In the genomic region with DNA sequence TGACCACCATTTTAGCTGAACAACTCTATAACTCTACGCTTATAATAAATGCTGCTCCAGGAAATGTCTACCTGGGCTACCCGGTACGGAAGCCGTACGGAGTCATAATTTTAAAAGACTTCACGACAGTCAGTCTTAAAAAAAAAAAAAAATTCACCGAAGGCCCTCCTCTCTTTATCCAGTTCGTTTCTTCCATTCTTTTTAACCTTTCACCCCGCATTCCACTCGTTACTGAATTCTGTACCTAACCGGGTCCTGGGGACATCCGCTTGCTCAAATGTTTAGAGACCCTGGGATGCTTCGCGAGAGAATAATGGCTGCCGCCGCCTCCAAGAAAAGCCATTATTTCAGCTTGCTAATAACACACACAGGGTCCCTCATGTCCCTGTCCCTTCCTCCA, we compare ENCODE assay signal across 8 mouse cellular contexts. TPM values are rescaled to one million over a fixed set of nuclear protein-coding genes. Genes with fewer than 3 reads are reported as not detected.
DNase-seq lines count a peak whose midpoint lies in the region; ATAC-seq and TF ChIP-seq lines count a peak whose summit lies in the region.

No protein-coding gene starts in this region.

- no peaks in the 10 kb centered on the region for H3K27me3 ChIP-seq in heart, embryonic 15.5 days
- H3K27me3 ChIP-seq in midbrain, embryonic 10.5 days (ENCODE audit: low read depth, poor library complexity, severe bottlenecking) = no peaks in the 10 kb centered on the region
- no peaks in the 10 kb centered on the region for H3K27me3 ChIP-seq in testis, adult 2 months (ENCODE audit: control insufficient read depth, insufficient read depth, low read length)

- H3K27ac ChIP-seq in gastrocnemius, adult 2 months = peak overlapping the region; percentile 86
- peak overlapping the region; percentile 84 for H3K27ac ChIP-seq in heart, embryonic 15.5 days
- H3K27ac ChIP-seq in midbrain, embryonic 10.5 days (replicated peaks) = peak overlapping the region; percentile 82
- H3K27ac ChIP-seq in testis, adult 2 months (ENCODE audit: control insufficient read depth, insufficient read depth, low read depth, low read length) = peak overlapping the region; percentile 89

- H3K9ac ChIP-seq in heart, embryonic 15.5 days = peak overlapping the region; percentile 52

- no peaks in the 10 kb centered on the region for H3K36me3 ChIP-seq in heart, embryonic 15.5 days
- H3K36me3 ChIP-seq in midbrain, embryonic 10.5 days = no peaks in the 10 kb centered on the region
- no peaks in the 10 kb centered on the region for H3K36me3 ChIP-seq in testis, adult 2 months (ENCODE audit: control insufficient read depth, insufficient read depth, low read length)

- H3K4me3 ChIP-seq in gastrocnemius, adult 2 months = peak overlapping the region; percentile 73
- peak overlapping the region; percentile 69 for H3K4me3 ChIP-seq in heart, embryonic 15.5 days
- peak overlapping the region; percentile 63 for H3K4me3 ChIP-seq in midbrain, embryonic 10.5 days
- peak overlapping the region; percentile 97 for H3K4me3 ChIP-seq in testis, adult 2 months (ENCODE audit: control insufficient read depth, low read depth, low read length)

- no peak for TF ChIP-seq POLR2A in testis, adult 2 months (IDR thresholded peaks at IDR 0.05; ENCODE audit: control insufficient read depth, low read depth, low read length)

- DNase-seq in gastrocnemius, adult 2 months = no peak
- no peak for DNase-seq in gastrocnemius, postnatal 4 days (ENCODE audit: low spot score in 2 of 2)
- peak; percentile 76 for DNase-seq in CD4-positive helper T cell, adult 2 months (ENCODE audit: low read depth, low spot score)
- DNase-seq in cerebellum, adult 9-10 months = peak; percentile 51
- peak; percentile 8 to 43 for DNase-seq in left cerebral cortex, adult 8-10 months (ENCODE audit: low spot score in 2 of 2)
- no peak for DNase-seq in midbrain, embryonic 10.5 days (ENCODE audit: low spot score)

- 16% methylated on average over 16 of the region's 16 CpGs for WGBS in heart, embryonic 15.5 days
- 24% methylated on average over 16 of the region's 16 CpGs for WGBS in midbrain, embryonic 10.5 days

- intact Hi-C loops in gastrocnemius, adult 2 months (cut with DNase I) = loop anchor here (10.0 kb wide), 1 partner anchor 269 kb away; a partner anchor contains a TSS

- no peak for TF ChIP-seq CTCF in gastrocnemius, adult 2 months (IDR thresholded peaks at IDR 0.05)
- TF ChIP-seq CTCF in testis, adult 2 months (IDR thresholded peaks at IDR 0.05; ENCODE audit: control insufficient read depth, insufficient read depth, insufficient replicate concordance, low read depth, low read length) = no peak

- no peak for ATAC-seq in heart, embryonic 15.5 days (replicated peaks; ENCODE audit: insufficient number of reproducible peaks, insufficient read depth, low FRiP score, low read depth)

- no peaks in the 10 kb centered on the region for H3K9me3 ChIP-seq in heart, embryonic 15.5 days (replicated peaks)
- H3K9me3 ChIP-seq in midbrain, embryonic 10.5 days (replicated peaks) = no peaks in the 10 kb centered on the region

- H3K4me2 ChIP-seq in heart, embryonic 15.5 days = peak overlapping the region; percentile 53

- no peaks in the 10 kb centered on the region for H3K4me1 ChIP-seq in heart, embryonic 15.5 days (replicated peaks)
- no peaks in the 10 kb centered on the region; the same call in 1 of the 2 replicates for H3K4me1 ChIP-seq in midbrain, embryonic 10.5 days
- no peaks in the 10 kb centered on the region for H3K4me1 ChIP-seq in testis, adult 2 months (ENCODE audit: control insufficient read depth, insufficient read depth, low read length)

RNA-seq across cellular contexts. Expression of a gene that starts 0.7 kb away (rescaled TPM):
- 1 to 10 TPM; 1.4 to 1.7 TPM for total RNA-seq in gastrocnemius, adult 2 months (2021)
- 1 to 10 TPM; 5.2 to 7.2 TPM for total RNA-seq in gastrocnemius, postnatal 4 days (2021)
- polyA plus RNA-seq in heart, embryonic 15.5 days (2015; fragmentation: Nextera tagmentation; extraction: Ambion mirVana) = 8.0 and 8.8 TPM in 2 replicates
- 10 to 100 TPM; 19.8 to 22.8 (median 21.9) TPM for total RNA-seq in left cerebral cortex, adult 8-10 months (2022)
- 31.7 and 34.7 TPM in 2 replicates for polyA plus RNA-seq in midbrain, embryonic 10.5 days (2016; fragmentation: Nextera tagmentation; extraction: Ambion mirVana)
- 8.9 and 12.4 TPM in 2 replicates for polyA plus RNA-seq in testis, adult 2 months (2012; rRNA removed)

RNA-seq across cellular contexts. Expression of a gene that starts 36.1 kb away (rescaled TPM):
- total RNA-seq in gastrocnemius, adult 2 months (2021) = not detected
- under 1 TPM in 1 of 2 experiments, not detected in 1; 0.36 TPM for total RNA-seq in gastrocnemius, postnatal 4 days (2021)
- 0.34 TPM in 1 of 2 replicates, not detected in the other for polyA plus RNA-seq in heart, embryonic 15.5 days (2015; fragmentation: Nextera tagmentation; extraction: Ambion mirVana)
- total RNA-seq in left cerebral cortex, adult 8-10 months (2022) = not detected
- not detected in 2 replicates for polyA plus RNA-seq in midbrain, embryonic 10.5 days (2016; fragmentation: Nextera tagmentation; extraction: Ambion mirVana)
- polyA plus RNA-seq in testis, adult 2 months (2012; rRNA removed) = not detected in 2 replicates

Comparison
In these comparisons a context has a peak if more than half of its experiments do, and no peak if none do; other contexts are left out.
1. DNase-seq: peak in CD4-positive helper T cell, adult 2 months (single experiment), cerebellum, adult 9-10 months (single experiment) and left cerebral cortex, adult 8-10 months (2 of 2); none in gastrocnemius, adult 2 months (single experiment), gastrocnemius, postnatal 4 days (0 of 2) and midbrain, embryonic 10.5 days (single experiment).
2. Peak in every context shown above with its lines, with median percentiles within 50 percentile points of each other: H3K27ac ChIP-seq and H3K4me3 ChIP-seq.